Mouse (Mus musculus) heart, embryonic 14.5 days (tissue): ENCODE results near the gene Gdf11. TPM values are rescaled to one million over a fixed set of nuclear protein-coding genes. Genes with fewer than 3 reads are reported as not detected.

Experiments used
- ATAC-seq: fragments of 200-750 bp; cut with Nextera tagmentation; 2 replicates; pipeline ENCODE4 v1.8.0; 2017; ENCODE audit warnings: low read depth, moderate TSS enrichment; ENCODE audit not compliant: insufficient number of reproducible peaks, insufficient read depth, low FRiP score
- H3K27ac ChIP-seq, 2 experiments: fragments of 200-500 bp in 1 of 2; fragments of 300-500 bp in 1 of 2; sonication (generic) in 1 of 2; replicated peaks in 1 of 2; 2 replicates each; pipeline ENCODE4 v1.5.1; 2012 to 2014; ENCODE audit warnings: low read depth in 2 of 2, low read length in 2 of 2, control low read depth in 1 of 2, mild to moderate bottlenecking in 1 of 2, mixed read lengths in 1 of 2; ENCODE audit not compliant: control insufficient read depth in 1 of 2, insufficient read depth in 1 of 2
- H3K27me3 ChIP-seq: fragments of 300-500 bp; sonication (generic); 2 replicates; pipeline ENCODE4 v1.6.1; 2014; ENCODE audit warnings: mild to moderate bottlenecking, low read length, control low read depth; ENCODE audit not compliant: control insufficient read depth, insufficient read depth
- H3K36me3 ChIP-seq: fragments of 300-500 bp; sonication (generic); 2 replicates; pipeline ENCODE4 v1.6.1; 2014; ENCODE audit warnings: mild to moderate bottlenecking, control low read depth, low read length, mixed read lengths; ENCODE audit not compliant: control insufficient read depth, insufficient read depth
- H3K4me1 ChIP-seq, 2 experiments: fragments of 200-500 bp in 1 of 2; fragments of 300-500 bp in 1 of 2; sonication (generic) in 1 of 2; 2 replicates each; pipeline ENCODE4 v1.6.1; 2012 to 2014; ENCODE audit warnings: low read length in 2 of 2, control low read depth in 1 of 2, mixed read lengths in 1 of 2; ENCODE audit not compliant: control insufficient read depth in 2 of 2, insufficient read depth in 2 of 2
- H3K4me2 ChIP-seq: fragments of 300-500 bp; sonication (generic); 2 replicates; pipeline ENCODE4 v1.6.1; 2014; ENCODE audit warnings: mild to moderate bottlenecking, low read length
- H3K4me3 ChIP-seq, 2 experiments: fragments of 200-500 bp in 1 of 2; fragments of 300-500 bp in 1 of 2; sonication (generic) in 1 of 2; 2 replicates each; pipeline ENCODE4 v1.5.1; 2012 to 2014; ENCODE audit warnings: low read length in 2 of 2, mild to moderate bottlenecking in 2 of 2, control low read depth in 1 of 2, low read depth in 1 of 2, moderate library complexity in 1 of 2; ENCODE audit not compliant: control insufficient read depth in 1 of 2, insufficient read depth in 1 of 2
- H3K9ac ChIP-seq: fragments of 300-500 bp; sonication (generic); 2 replicates; pipeline ENCODE4 v1.6.1; 2014; ENCODE audit warnings: mild to moderate bottlenecking, low read length
- H3K9me3 ChIP-seq: fragments of 300-500 bp; sonication (generic); 2 replicates; pipeline ENCODE4 v1.6.1; 2016; ENCODE audit warnings: low read length, control low read depth; ENCODE audit not compliant: control insufficient read depth
- WGBS: fragments of 180-500 bp; shearing (Covaris S2); extraction: QIAGEN DNeasy Blood & Tissue Kit; methylation state at CpG from one replicate; pipeline ENCODE4 v1.1.7; 2014; 5-methylcytosine and 5-hydroxymethylcytosine counted together
- polyA plus RNA-seq: library from polyadenylated mRNA; unstranded; fragments of >200 nt; fragmentation: Nextera tagmentation; extraction: Ambion mirVana; gene quantifications from 2 replicates; pipeline ENCODE4 v1.2.1, GENCODE M21; 2014

Gdf11 gene
- 2.3 and 3.4 TPM in 2 replicates for polyA plus RNA-seq

GRCm38 (mm10) chr10:128891296-128892094, at the start of gene Gdf11:
Gdf11 (minus strand) TSS chr10:128891718.
- H3K4me2 ChIP-seq, result peak within 1 kb of the TSS; percentile 96
- H3K9me3 ChIP-seq, result no peaks in the 10 kb centered on the region
- peak; percentile 75 for ATAC-seq
- peak within 1 kb of the TSS; percentile 82 for H3K9ac ChIP-seq
- H3K27ac ChIP-seq, result peak within 1 kb of the TSS; percentile 34 to 85; a peak in 3 of 4 replicates
- H3K36me3 ChIP-seq, result 0 out of 2 replicates have a peak, but pooled peaks cover 2% of the 10 kb centered on the region
- peak within 1 kb of the TSS; percentile 60 to 73 for H3K4me3 ChIP-seq
- peaks cover 22 to 40% of the 10 kb centered on the region in 2 experiments for H3K4me1 ChIP-seq
- WGBS, result 1% methylated on average over 63 of the region's 89 CpGs
- H3K27me3 ChIP-seq, result peaks cover 14% of the 10 kb centered on the region

DNA sequence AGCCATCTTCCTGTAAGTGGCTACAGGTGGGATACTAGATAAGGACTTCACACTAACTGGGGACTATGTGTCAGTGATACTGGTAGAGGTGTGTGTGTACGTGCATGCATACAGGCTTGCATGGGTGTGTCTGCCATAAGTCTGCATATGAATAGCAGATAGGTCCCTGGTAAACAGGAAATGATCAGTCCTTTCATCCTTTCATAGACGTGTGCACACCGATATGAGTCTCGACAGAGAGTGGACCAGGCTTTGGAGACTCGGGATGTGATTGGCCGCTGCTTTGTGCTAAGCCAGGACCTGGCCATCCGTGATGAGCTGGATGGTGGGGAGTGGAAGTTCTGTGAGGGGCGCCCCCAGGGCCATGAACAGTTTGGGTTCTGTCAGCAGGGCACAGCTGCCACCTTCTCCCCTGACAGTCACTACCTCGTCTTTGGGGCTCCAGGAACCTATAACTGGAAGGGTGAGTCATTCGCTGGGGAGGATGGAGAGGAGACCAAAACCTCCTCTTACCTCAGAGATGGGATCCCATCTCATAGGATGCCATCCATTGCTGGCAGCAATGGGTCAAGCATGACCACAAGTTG, 49.0 kb upstream of the Gdf11 start:
- Histone ChIP-seq H3K4me1 (no peaks in the 10 kb centered on the region; a peak in 1 of 4 replicates), H3K9me3 (no peaks in the 10 kb centered on the region), H3K27ac (no peak overlapping the region), H3K4me2 (no peak overlapping the region), H3K9ac (no peak overlapping the region), H3K27me3 (peaks cover 3% of the 10 kb centered on the region), H3K4me3 (no peak overlapping the region), H3K36me3 (no peaks in the 10 kb centered on the region)
- ATAC-seq, result no peak
- WGBS, result 74% methylated on average over 10 of the region's 10 CpGs

DNA sequence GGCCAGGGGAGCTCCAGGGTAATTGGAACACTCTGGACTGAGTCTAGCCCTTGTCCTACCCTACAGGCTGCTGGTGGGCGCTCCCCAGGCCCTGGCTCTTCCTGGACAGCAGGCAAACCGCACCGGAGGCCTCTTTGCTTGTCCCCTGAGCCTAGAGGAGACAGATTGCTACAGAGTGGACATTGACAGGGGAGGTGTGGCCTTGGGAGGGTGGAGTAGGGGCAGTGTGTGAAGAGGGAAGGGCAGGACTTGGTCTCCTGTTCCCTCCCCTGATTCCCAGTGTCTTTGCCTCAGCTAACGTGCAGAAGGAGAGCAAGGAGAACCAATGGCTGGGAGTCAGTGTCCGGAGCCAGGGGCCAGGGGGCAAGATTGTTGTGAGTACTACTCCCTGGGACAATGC, 47.5 kb upstream of the Gdf11 start:
- H3K9me3 ChIP-seq, result no peaks in the 10 kb centered on the region
- no peak for ATAC-seq
- no peak overlapping the region for H3K27ac ChIP-seq
- peaks cover 19% of the 10 kb centered on the region for H3K27me3 ChIP-seq
- peaks cover 5 to 9% of the 10 kb centered on the region in 2 experiments; a peak in 3 of 4 replicates for H3K4me1 ChIP-seq
- no peak overlapping the region for H3K9ac ChIP-seq
- WGBS, result 54% methylated on average over 5 of the region's 5 CpGs
- H3K4me3 ChIP-seq, result no peak overlapping the region
- H3K36me3 ChIP-seq, result no peaks in the 10 kb centered on the region
- no peak overlapping the region for H3K4me2 ChIP-seq

DNA sequence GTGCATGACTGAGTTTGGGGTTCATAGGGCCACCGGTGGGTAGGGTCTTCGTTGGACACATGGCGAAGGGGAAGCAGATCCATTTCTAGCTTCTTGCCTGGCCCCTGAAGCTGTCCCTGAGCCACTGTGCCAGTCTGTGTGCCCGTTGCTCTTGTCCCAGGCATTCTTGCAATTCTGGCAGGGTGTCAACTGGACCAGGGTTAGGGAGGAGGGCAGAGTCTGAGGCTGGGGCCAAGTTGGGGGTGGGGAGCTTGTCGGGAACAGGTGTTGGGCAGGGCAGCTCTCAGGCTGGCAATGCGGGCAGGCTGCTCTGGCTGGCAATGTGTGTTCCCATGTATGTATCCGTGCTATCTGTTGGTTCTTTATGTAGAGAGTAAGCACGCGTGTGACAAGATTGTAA, 46.9 kb upstream of the Gdf11 start:
- peaks cover 8 to 12% of the 10 kb centered on the region in 2 experiments; a peak in 3 of 4 replicates for H3K4me1 ChIP-seq
- no peak overlapping the region for H3K9ac ChIP-seq
- H3K4me3 ChIP-seq, result no peak overlapping the region
- H3K27me3 ChIP-seq, result peaks cover 22% of the 10 kb centered on the region
- no peaks in the 10 kb centered on the region for H3K36me3 ChIP-seq
- no peak overlapping the region for H3K27ac ChIP-seq
- no peak for ATAC-seq
- H3K9me3 ChIP-seq, result no peaks in the 10 kb centered on the region
- WGBS, result 80% methylated on average over 9 of the region's 9 CpGs
- no peak overlapping the region for H3K4me2 ChIP-seq

- Histone ChIP-seq H3K9me3 (no peaks in the 10 kb centered on the region), H3K4me3 (no peak overlapping the region), H3K4me2 (no peak overlapping the region), H3K36me3 (no peaks in the 10 kb centered on the region), H3K9ac (no peak overlapping the region), H3K27me3 (peaks cover 28% of the 10 kb centered on the region), H3K4me1 (peaks cover 10 to 18% of the 10 kb centered on the region in 2 experiments), H3K27ac (no peak overlapping the region)
- no peak for ATAC-seq
- 62% methylated on average over 12 of the region's 12 CpGs for WGBS
Observed at GRCm38 (mm10) chr10:128937756-128938390, 46.4 kb upstream of the Gdf11 start.

DNA sequence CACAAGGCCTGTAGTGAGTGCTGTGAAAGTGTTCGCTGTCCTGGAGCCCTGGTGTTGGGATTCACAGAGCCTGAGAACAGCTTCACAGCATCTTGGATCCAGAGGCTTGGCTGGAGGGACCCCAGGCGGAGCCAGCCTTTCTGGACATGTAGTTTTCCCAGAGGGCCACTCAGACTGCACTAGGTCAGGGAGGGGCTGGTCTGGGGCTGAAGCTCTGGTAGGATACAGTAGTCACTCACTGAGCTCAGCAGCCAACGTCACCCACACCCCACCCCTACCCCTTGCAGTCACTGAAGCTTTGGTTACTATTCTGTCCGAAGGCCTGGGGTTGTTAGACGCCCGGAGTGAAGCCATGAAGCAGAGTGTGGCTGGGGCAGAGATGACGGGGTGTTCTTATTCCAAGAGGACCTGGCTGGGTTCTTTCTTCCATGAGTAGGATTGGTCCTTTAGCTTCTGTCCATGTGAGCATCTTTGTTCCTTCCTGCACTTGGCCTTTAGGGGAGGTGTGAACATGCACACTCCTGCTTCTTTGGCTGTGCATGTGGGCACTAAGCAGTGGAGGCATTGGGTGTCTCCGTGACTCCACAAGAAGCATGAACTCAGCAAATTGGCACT, 44.4 kb upstream of the Gdf11 start:
- H3K9me3 ChIP-seq, result no peaks in the 10 kb centered on the region
- H3K36me3 ChIP-seq, result no peaks in the 10 kb centered on the region
- H3K9ac ChIP-seq, result no peak overlapping the region
- peaks cover 15 to 36% of the 10 kb centered on the region in 2 experiments for H3K4me1 ChIP-seq
- H3K27me3 ChIP-seq, result peaks cover 33% of the 10 kb centered on the region
- no peak overlapping the region for H3K27ac ChIP-seq
- no peak for ATAC-seq
- no peak overlapping the region for H3K4me3 ChIP-seq
- no peak overlapping the region for H3K4me2 ChIP-seq
- 72% methylated on average over 8 of the region's 8 CpGs for WGBS

- H3K9ac ChIP-seq, result no peak overlapping the region
- WGBS, result 44% methylated on average over 7 of the region's 7 CpGs
- H3K36me3 ChIP-seq, result no peaks in the 10 kb centered on the region
- H3K9me3 ChIP-seq, result no peaks in the 10 kb centered on the region
- peak overlapping the region; percentile 89; the same call in 1 of the 2 replicates for H3K4me2 ChIP-seq
- H3K4me3 ChIP-seq, result no peak overlapping the region
- H3K27ac ChIP-seq, result no peak overlapping the region
- ATAC-seq, result no peak
- peaks cover 15 to 36% of the 10 kb centered on the region in 2 experiments for H3K4me1 ChIP-seq
- H3K27me3 ChIP-seq, result peaks cover 33% of the 10 kb centered on the region
Observed at GRCm38 (mm10) chr10:128934997-128935787, 43.7 kb upstream of the Gdf11 start.
